Mouse (Mus musculus) hindbrain, embryonic 15.5 days (tissue): ENCODE data around the gene Olfr309. TPM values are rescaled to one million over a fixed set of nuclear protein-coding genes. Genes with fewer than 3 reads are reported as not detected.
"Not testable (repeated sequence)": the region's sequence is repeated elsewhere in the genome, so short reads cannot be mapped to it uniquely, and the experiment has no call there.

Experiments
- ATAC-seq: fragments of 200-750 bp; cut with Nextera tagmentation; 2 replicates; pipeline ENCODE4 v1.8.0; 2017; ENCODE audit warnings: low read depth, moderate number of reproducible peaks, moderate TSS enrichment; ENCODE audit not compliant: low FRiP score
- H3K27ac ChIP-seq: fragments of 300-500 bp; sonication (generic); replicated peaks from 2 replicates; pipeline ENCODE4 v1.5.1; 2015; ENCODE audit warnings: mild to moderate bottlenecking, inconsistent platforms
- H3K27me3 ChIP-seq: fragments of 300-500 bp; sonication (generic); 2 replicates; pipeline ENCODE4 v1.6.1; 2015; ENCODE audit warnings: control low read depth, inconsistent platforms
- H3K36me3 ChIP-seq: fragments of 300-500 bp; sonication (generic); 2 replicates; pipeline ENCODE4 v1.6.1; 2015; ENCODE audit warnings: control low read depth, inconsistent platforms
- H3K4me1 ChIP-seq: fragments of 300-500 bp; sonication (generic); replicated peaks from 2 replicates; pipeline ENCODE4 v1.6.1; 2015; ENCODE audit warnings: control low read depth, inconsistent platforms
- H3K4me2 ChIP-seq: fragments of 300-500 bp; sonication (generic); 2 replicates; pipeline ENCODE4 v1.6.1; 2015; ENCODE audit warnings: moderate library complexity, mild to moderate bottlenecking, inconsistent platforms
- H3K4me3 ChIP-seq: fragments of 300-500 bp; sonication (generic); 2 replicates; pipeline ENCODE4 v1.5.1; 2015; ENCODE audit warnings: mild to moderate bottlenecking, inconsistent platforms
- H3K9ac ChIP-seq: fragments of 300-500 bp; sonication (generic); 2 replicates; pipeline ENCODE4 v1.6.1; 2015; ENCODE audit warnings: inconsistent platforms
- H3K9me3 ChIP-seq: fragments of 300-500 bp; sonication (generic); 2 replicates; pipeline ENCODE4 v1.6.1; 2016; ENCODE audit warnings: control low read depth, inconsistent platforms
- WGBS: fragments of 180-500 bp; shearing (Covaris S2); methylation state at CpG from one replicate; pipeline ENCODE4 v1.1.7; 2015; 5-methylcytosine and 5-hydroxymethylcytosine counted together
- microRNA-seq: library from miRNA; unstranded; fragments of <30 nt; microRNA quantifications from one replicate; pipeline ENCODE4, GENCODE M21; 2016
- polyA plus RNA-seq: library from polyadenylated mRNA; unstranded; fragments of >200 nt; fragmentation: Nextera tagmentation; extraction: Ambion mirVana; gene quantifications from 2 replicates; pipeline ENCODE4 v1.2.1, GENCODE M21; 2015

The Olfr309 gene
- not detected in 2 replicates for polyA plus RNA-seq

- Histone ChIP-seq H3K4me1 (no peaks in the 10 kb centered on the region), H3K9me3 (no peaks in the 10 kb centered on the region), H3K4me2 (no peak within 1 kb of the TSS), H3K9ac (no peak within 1 kb of the TSS), H3K27ac (no peak within 1 kb of the TSS), H3K36me3 (no peaks in the 10 kb centered on the region), H3K27me3 (no peaks in the 10 kb centered on the region), H3K4me3 (no peak within 1 kb of the TSS)
- WGBS, result 78% methylated on average over 2 of the region's 2 CpGs
- ATAC-seq, result no peak
Observed at GRCm38 (mm10) chr7:86313608-86314007, at the start of gene Olfr309. Gene Olfr309 (minus strand): TSS chr7:86313708.

GRCm38 (mm10) chr7:86346296-86346695 is 32.8 kb upstream of the Olfr309 start:
- H3K4me3 ChIP-seq, H3K36me3 ChIP-seq, H3K27ac ChIP-seq, H3K4me1 ChIP-seq, H3K9me3 ChIP-seq, H3K27me3 ChIP-seq, ATAC-seq, H3K4me2 ChIP-seq, H3K9ac ChIP-seq: not testable (repeated sequence)
- WGBS, result 88% methylated on average over 9 of the region's 9 CpGs

GRCm38 (mm10) chr7:86344253-86344652 is 30.7 kb upstream of the Olfr309 start:
- no peaks in the 10 kb centered on the region for H3K9me3 ChIP-seq
- H3K36me3 ChIP-seq, result no peaks in the 10 kb centered on the region
- WGBS, result 74% methylated on average over 3 of the region's 3 CpGs
- ATAC-seq, result no peak
- no peak overlapping the region for H3K4me2 ChIP-seq
- no peaks in the 10 kb centered on the region for H3K4me1 ChIP-seq
- no peak overlapping the region for H3K4me3 ChIP-seq
- no peaks in the 10 kb centered on the region for H3K27me3 ChIP-seq
- no peak overlapping the region for H3K9ac ChIP-seq
- no peak overlapping the region for H3K27ac ChIP-seq

- no peaks in the 10 kb centered on the region for H3K27me3 ChIP-seq
- H3K4me1 ChIP-seq, result no peaks in the 10 kb centered on the region
- 86% methylated on average over 14 of the region's 14 CpGs for WGBS
- ATAC-seq, result no peak
- H3K9ac ChIP-seq, result no peak overlapping the region
- H3K4me3 ChIP-seq, result no peak overlapping the region
- no peaks in the 10 kb centered on the region for H3K36me3 ChIP-seq
- H3K27ac ChIP-seq, result no peak overlapping the region
- H3K4me2 ChIP-seq, result no peak overlapping the region
- H3K9me3 ChIP-seq, result no peaks in the 10 kb centered on the region
Observed at GRCm38 (mm10) chr7:86342881-86343565, 29.5 kb upstream of the Olfr309 start.

GRCm38 (mm10) chr7:86337486-86337885 is 24.0 kb upstream of the Olfr309 start, which contains the start of gene Olfr307:
Gene Olfr307 (minus strand): TSS chr7:86337586.
- H3K9me3 ChIP-seq, result no peaks in the 10 kb centered on the region
- no peak within 1 kb of the TSS for H3K27ac ChIP-seq
- no peak within 1 kb of the TSS for H3K4me2 ChIP-seq
- H3K9ac ChIP-seq, result no peak within 1 kb of the TSS
- WGBS, result 88% methylated on average over 1 of the region's 1 CpGs
- H3K4me3 ChIP-seq, result no peak within 1 kb of the TSS
- no peaks in the 10 kb centered on the region for H3K4me1 ChIP-seq
- H3K27me3 ChIP-seq, result no peaks in the 10 kb centered on the region
- H3K36me3 ChIP-seq, result no peaks in the 10 kb centered on the region
- ATAC-seq, result no peak

GRCm38 (mm10) chr7:86325530-86325929 is 12.0 kb upstream of the Olfr309 start, which contains the start of gene Olfr308:
Gene Olfr308 (minus strand): TSS chr7:86325630.
- H3K9ac ChIP-seq, result no peak within 1 kb of the TSS
- no peak within 1 kb of the TSS for H3K4me2 ChIP-seq
- no peaks in the 10 kb centered on the region for H3K9me3 ChIP-seq
- H3K4me3 ChIP-seq, result no peak within 1 kb of the TSS
- H3K36me3 ChIP-seq, result no peaks in the 10 kb centered on the region
- ATAC-seq, result no peak
- H3K27ac ChIP-seq, result no peak within 1 kb of the TSS
- no peaks in the 10 kb centered on the region for H3K4me1 ChIP-seq
- H3K27me3 ChIP-seq, result no peaks in the 10 kb centered on the region

- H3K9ac ChIP-seq, result no peak overlapping the region
- peak; percentile 68 for ATAC-seq
- H3K4me2 ChIP-seq, result no peak overlapping the region
- no peak overlapping the region for H3K4me3 ChIP-seq
- WGBS, result 94% methylated on average over 2 of the region's 2 CpGs
- no peaks in the 10 kb centered on the region for H3K36me3 ChIP-seq
- no peaks in the 10 kb centered on the region for H3K27me3 ChIP-seq
- no peaks in the 10 kb centered on the region for H3K4me1 ChIP-seq
- no peak overlapping the region for H3K27ac ChIP-seq
- no peaks in the 10 kb centered on the region for H3K9me3 ChIP-seq
Observed at GRCm38 (mm10) chr7:86321323-86321722, 7.8 kb upstream of the Olfr309 start.

- Histone ChIP-seq H3K4me2 (no peak within 1 kb of the TSS), H3K27me3 (no peaks in the 10 kb centered on the region), H3K4me3 (no peak within 1 kb of the TSS), H3K4me1 (no peaks in the 10 kb centered on the region), H3K27ac (no peak within 1 kb of the TSS), H3K9me3 (no peaks in the 10 kb centered on the region), H3K9ac (no peak within 1 kb of the TSS), H3K36me3 (no peaks in the 10 kb centered on the region)
- no peak for ATAC-seq
- 88% methylated on average over 1 of the region's 1 CpGs for whole genome bisulfite sequencing
Observed at GRCm38 (mm10) chr7:86277072-86277471, 36.4 kb downstream of the Olfr309 start, which contains the start of gene Olfr310. Gene Olfr310 (minus strand): TSS chr7:86277172.

Small RNAs within 50 kb of the gene (microRNA-seq; reads per million reads assigned to microRNA genes)
- gene Gm23192, result not detected

Other genes starting within 250 kb of the Olfr309 start
- gene Vmn2r75, start 141.9 kb downstream of the Olfr309 start, polyA plus RNA-seq, result not detected in 2 replicates
- gene Vmn2r76, start 67.4 kb downstream of the Olfr309 start, polyA plus RNA-seq, result not detected in 2 replicates
- gene Olfr310, start 36.5 kb downstream of the Olfr309 start, polyA plus RNA-seq, result not detected in 2 replicates
- gene Olfr308, start 11.9 kb upstream of the Olfr309 start, polyA plus RNA-seq, result not detected in 2 replicates
- not detected in 2 replicates for gene Olfr307, start 23.9 kb upstream of the Olfr309 start, polyA plus RNA-seq
- gene Olfr305, start 53.2 kb upstream of the Olfr309 start, polyA plus RNA-seq, result not detected in 2 replicates
- not detected in 2 replicates for gene Olfr304, start 73.0 kb upstream of the Olfr309 start, polyA plus RNA-seq
- not detected in 2 replicates for gene Olfr303, start 84.1 kb upstream of the Olfr309 start, polyA plus RNA-seq
- not detected in 2 replicates for gene Olfr301, start 90.1 kb upstream of the Olfr309 start, polyA plus RNA-seq
- gene Olfr299, start 146.2 kb upstream of the Olfr309 start, polyA plus RNA-seq, result not detected in 2 replicates
- gene Olfr298, start 178.8 kb upstream of the Olfr309 start, polyA plus RNA-seq, result not detected in 2 replicates
- gene Olfr297, start 206.3 kb upstream of the Olfr309 start, polyA plus RNA-seq, result not detected in 2 replicates